Comparison of ENCODE assay signal across 13 mouse cellular contexts in genomic region chr12:111370249-111370648, GRCm38 (mm10). TPM values are rescaled to one million over a fixed set of nuclear protein-coding genes. Genes with fewer than 3 reads are reported as not detected.
A peak's percentile ranks its signal among the peaks of the same experiment; 100 is the strongest.
DNase-seq lines count a peak whose midpoint lies in the region; ATAC-seq and TF ChIP-seq lines count a peak whose summit lies in the region.
"Had no signal": no experiment of that assay in that cellular context is flagged by ENCODE, and none has a peak within 500 bp of the region (broad histone marks: within the 10 kb centered on the region; RNA-seq: fewer than 3 reads in every experiment).

No protein-coding gene starts in this region.

- no peak overlapping the region for H3K4me2 ChIP-seq in hindbrain, postnatal 0 days (ENCODE audit: low read depth, low read length)
- H3K4me2 ChIP-seq in intestine, embryonic 15.5 days (replicated peaks), result no peak overlapping the region
- H3K4me2 ChIP-seq: embryonic facial prominence, embryonic 13.5 days; limb, embryonic 15.5 days had no signal

- peak; percentile 28 for TF ChIP-seq CTCF in hindbrain, postnatal 0 days (IDR thresholded peaks at IDR 0.05; ENCODE audit: low read depth)

- H3K9ac ChIP-seq in hindbrain, postnatal 0 days (replicated peaks; ENCODE audit: low read length), result no peak overlapping the region
- H3K9ac ChIP-seq in ES-E14 (ENCODE audit: insufficient read depth, low read depth, low read length, poor library complexity, severe bottlenecking), result no peak overlapping the region
- no peak overlapping the region for H3K9ac ChIP-seq in intestine, embryonic 15.5 days
- H3K9ac ChIP-seq: embryonic facial prominence, embryonic 13.5 days; limb, embryonic 15.5 days had no signal

- H3K4me3 ChIP-seq in hindbrain, postnatal 0 days (ENCODE audit: low read length), result no peak overlapping the region
- no peak overlapping the region for H3K4me3 ChIP-seq in hindbrain, embryonic 10.5 days
- no peak overlapping the region for H3K4me3 ChIP-seq in ES-E14 (ENCODE audit: insufficient read depth in 1 of 2, low read depth in 1 of 2, low read length in 2 of 2, poor library complexity in 1 of 2, severe bottlenecking in 1 of 2)
- H3K4me3 ChIP-seq in intestine, embryonic 15.5 days (replicated peaks), result no peak overlapping the region
- H3K4me3 ChIP-seq: embryonic facial prominence, embryonic 13.5 days; limb, embryonic 15.5 days had no signal

- H3K4me1 ChIP-seq in hindbrain, postnatal 0 days (ENCODE audit: insufficient read depth, low read length), result no peaks in the 10 kb centered on the region
- peaks cover 41% of the 10 kb centered on the region for H3K4me1 ChIP-seq in hindbrain, embryonic 10.5 days (replicated peaks)
- peaks cover 3 to 23% of the 10 kb centered on the region in 2 experiments for H3K4me1 ChIP-seq in ES-E14 (ENCODE audit: control insufficient read depth in 2 of 2, insufficient read depth in 2 of 2, low read length in 2 of 2, poor library complexity in 1 of 2)
- peaks cover 44% of the 10 kb centered on the region for H3K4me1 ChIP-seq in intestine, embryonic 15.5 days (replicated peaks)

- no peaks in the 10 kb centered on the region for H3K9me3 ChIP-seq in hindbrain, postnatal 0 days (ENCODE audit: low read length)
- H3K9me3 ChIP-seq in hindbrain, embryonic 10.5 days, result no peaks in the 10 kb centered on the region
- H3K9me3 ChIP-seq in ES-E14 (ENCODE audit: control insufficient read depth, insufficient read depth, low read depth, low read length), result no peaks in the 10 kb centered on the region
- no peaks in the 10 kb centered on the region for H3K9me3 ChIP-seq in intestine, embryonic 15.5 days
- H3K9me3 ChIP-seq: embryonic facial prominence, embryonic 13.5 days; limb, embryonic 15.5 days had no signal

- DNase-seq in hindbrain, postnatal 0 days (ENCODE audit: low spot score), result no peak
- DNase-seq in hindbrain, embryonic 10.5 days (ENCODE audit: low spot score), result no peak
- DNase-seq in ES-E14 (ENCODE audit: low read depth, low spot score), result peak; percentile 63
- no peak for DNase-seq in urinary bladder, postnatal 25 days (ENCODE audit: low spot score)
- DNase-seq in Muller cell, postnatal 12 days (ENCODE audit: inconsistent ontology term), result no peak
- no peak for DNase-seq in layer of hippocampus, adult 11-12 months (ENCODE audit: low spot score)
- DNase-seq: layer of hippocampus, adult 9-11 months had no signal

- in situ Hi-C loops in ES-E14 (cut with MboI; ENCODE audit: low sequenced_read_pairs in 2 of 2, unreplicated experiment in 2 of 2), result no loop called here

- no peak overlapping the region for H3K27ac ChIP-seq in hindbrain, postnatal 0 days
- no peak overlapping the region for H3K27ac ChIP-seq in hindbrain, embryonic 10.5 days
- H3K27ac ChIP-seq in ES-E14 (ENCODE audit: insufficient read depth, low read depth, low read length, poor library complexity, severe bottlenecking), result no peak overlapping the region
- no peak overlapping the region for H3K27ac ChIP-seq in intestine, embryonic 15.5 days
- H3K27ac ChIP-seq: embryonic facial prominence, embryonic 13.5 days; limb, embryonic 15.5 days had no signal

- 51% methylated on average over 4 of the region's 4 CpGs for WGBS in hindbrain, postnatal 0 days
- 57% methylated on average over 4 of the region's 4 CpGs for WGBS in hindbrain, embryonic 10.5 days
- WGBS in intestine, embryonic 15.5 days, result 46% methylated on average over 4 of the region's 4 CpGs

- no peaks in the 10 kb centered on the region for H3K27me3 ChIP-seq in hindbrain, postnatal 0 days (ENCODE audit: insufficient read depth, low read length)
- no peaks in the 10 kb centered on the region for H3K27me3 ChIP-seq in hindbrain, embryonic 10.5 days (ENCODE audit: insufficient read depth, poor library complexity, severe bottlenecking)
- no peaks in the 10 kb centered on the region for H3K27me3 ChIP-seq in intestine, embryonic 15.5 days (replicated peaks)
- H3K27me3 ChIP-seq: embryonic facial prominence, embryonic 13.5 days; limb, embryonic 15.5 days had no signal

- peak; percentile 45; the same call in 1 of the 2 replicates for ATAC-seq in hindbrain, postnatal 0 days
- peak; percentile 29 for ATAC-seq in intestine, embryonic 15.5 days
- ATAC-seq in megakaryocyte-erythroid progenitor cell, adult 5-6 weeks (replicated peaks; ENCODE audit: low FRiP score, low TSS enrichment, poor library complexity, severe bottlenecking), result peak; percentile 52

- no peaks in the 10 kb centered on the region for H3K36me3 ChIP-seq in hindbrain, postnatal 0 days (ENCODE audit: insufficient read depth, low read length)
- H3K36me3 ChIP-seq in hindbrain, embryonic 10.5 days, result no peaks in the 10 kb centered on the region
- H3K36me3 ChIP-seq in ES-E14 (ENCODE audit: control insufficient read depth, insufficient read depth, low read length, poor library complexity, severe bottlenecking), result no peaks in the 10 kb centered on the region
- no peaks in the 10 kb centered on the region for H3K36me3 ChIP-seq in intestine, embryonic 15.5 days
- H3K36me3 ChIP-seq: embryonic facial prominence, embryonic 13.5 days; limb, embryonic 15.5 days had no signal

TF ChIP-seq in ES-E14, 5 proteins besides CTCF, POLR2A, EP300 and RAD21:
- TF ChIP-seq MAFK (IDR thresholded peaks at IDR 0.05; ENCODE audit: insufficient read depth, low read depth, low read length) (no peak), HCFC1 (IDR thresholded peaks at IDR 0.05; ENCODE audit: borderline replicate concordance, insufficient read depth, low read length) (no peak), ZNF384 (IDR thresholded peaks at IDR 0.05; ENCODE audit: low read depth, low read length) (no peak)
TF ChIP-seq in ES-E14: peak in this region for 0.

RNA-seq across cellular contexts. Expression of gene Cdc42bpb, which starts 7.3 kb away (rescaled TPM):
- total RNA-seq in hindbrain, postnatal 0 days (2014; rRNA removed), result 229 and 236 TPM in 2 replicates
- 28.4 and 30.4 TPM in 2 replicates for polyA plus RNA-seq in hindbrain, postnatal 0 days (2015; fragmentation: Nextera tagmentation; extraction: Ambion mirVana)
- polyA plus RNA-seq in hindbrain, embryonic 10.5 days (2016; fragmentation: Nextera tagmentation; extraction: Ambion mirVana), result 32.6 and 34.7 TPM in 2 replicates
- 63.7 and 78.2 TPM in 2 replicates for total RNA-seq in ES-E14 (2012; rRNA removed)
- polyA plus RNA-seq in intestine, embryonic 15.5 days (2015; fragmentation: Nextera tagmentation; extraction: Ambion mirVana), result 31.8 and 33.9 TPM in 2 replicates
- total RNA-seq in megakaryocyte-erythroid progenitor cell, adult 5-6 weeks (2014; fragmentation: Nextera tagmentation), result 7.9 and 11.5 TPM in 2 replicates
- 2.6 and 9.6 TPM in 2 replicates for total RNA-seq in megakaryocyte-erythroid progenitor cell, adult 5-6 weeks (2017)

RNA-seq across cellular contexts. Expression of gene Lbhd2, which starts 36.4 kb away (rescaled TPM):
- total RNA-seq in hindbrain, postnatal 0 days (2014; rRNA removed), result 4.3 and 11.8 TPM in 2 replicates
- polyA plus RNA-seq in hindbrain, postnatal 0 days (2015; fragmentation: Nextera tagmentation; extraction: Ambion mirVana), result 6.0 and 7.8 TPM in 2 replicates
- polyA plus RNA-seq in hindbrain, embryonic 10.5 days (2016; fragmentation: Nextera tagmentation; extraction: Ambion mirVana), result 0.25 TPM in 1 of 2 replicates, not detected in the other
- 0.36 TPM in 1 of 2 replicates, not detected in the other for total RNA-seq in ES-E14 (2012; rRNA removed)
- 1.6 and 2.0 TPM in 2 replicates for polyA plus RNA-seq in intestine, embryonic 15.5 days (2015; fragmentation: Nextera tagmentation; extraction: Ambion mirVana)
- total RNA-seq in megakaryocyte-erythroid progenitor cell, adult 5-6 weeks (2014; fragmentation: Nextera tagmentation), result not detected in 2 replicates
- total RNA-seq in megakaryocyte-erythroid progenitor cell, adult 5-6 weeks (2017), result not detected in 2 replicates
- total RNA-seq: gastrocnemius, adult 18-20 months had no signal
- polyA plus RNA-seq: hindbrain, embryonic 11.5 days had no signal

RNA-seq across cellular contexts. Expression of gene Exoc3l4, which starts 46.6 kb away (rescaled TPM):
- 0.99 and 2.9 TPM in 2 replicates for total RNA-seq in hindbrain, postnatal 0 days (2014; rRNA removed)
- polyA plus RNA-seq in hindbrain, postnatal 0 days (2015; fragmentation: Nextera tagmentation; extraction: Ambion mirVana), result 1.7 and 2.3 TPM in 2 replicates
- polyA plus RNA-seq in hindbrain, embryonic 10.5 days (2016; fragmentation: Nextera tagmentation; extraction: Ambion mirVana), result 4.7 and 5.4 TPM in 2 replicates
- total RNA-seq in ES-E14 (2012; rRNA removed), result 1.8 and 5.6 TPM in 2 replicates
- 11.1 and 11.5 TPM in 2 replicates for polyA plus RNA-seq in intestine, embryonic 15.5 days (2015; fragmentation: Nextera tagmentation; extraction: Ambion mirVana)
- total RNA-seq in megakaryocyte-erythroid progenitor cell, adult 5-6 weeks (2014; fragmentation: Nextera tagmentation), result 0.27 TPM in 1 of 2 replicates, not detected in the other
- not detected in 2 replicates for total RNA-seq in megakaryocyte-erythroid progenitor cell, adult 5-6 weeks (2017)
